Mouse (Mus musculus) liver, embryonic 14.5 days (tissue): ENCODE results near the gene Nfyb.

Source experiments
- CTCF ChIP-seq: IDR thresholded peaks from 2 replicates; pipeline ENCODE4 v1.5.1; 2016; ENCODE audit warnings: antibody characterized with exemption, low read depth, control low read depth
- EP300 ChIP-seq: IDR thresholded peaks from 2 replicates; pipeline ENCODE4 v1.6.1; 2016; ENCODE audit warnings: antibody characterized with exemption, low read depth

DNA sequence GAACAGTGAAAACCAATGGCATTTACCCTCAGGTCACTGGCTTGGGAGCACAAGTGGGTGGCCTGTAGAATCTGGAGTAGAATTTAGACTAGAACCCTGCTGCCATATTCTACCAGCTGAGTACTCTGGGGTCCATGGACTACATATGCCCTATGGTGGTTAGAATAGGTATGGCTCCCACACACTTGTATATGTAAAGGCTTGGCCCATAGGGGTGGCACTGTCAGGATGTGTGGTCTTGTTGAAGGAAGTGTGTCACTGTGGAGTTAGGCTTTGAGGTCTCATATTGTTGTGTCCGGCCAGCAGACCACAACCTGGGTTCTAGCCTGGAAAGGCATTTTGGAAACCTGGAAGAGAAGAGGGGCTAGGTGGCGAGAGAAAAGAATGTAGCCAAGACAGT is 6.8 kb upstream of the Nfyb start:
- TF ChIP-seq EP300 (no peak), CTCF (no peak)
